Mouse (Mus musculus) 416B (cell line): ENCODE data around the gene Fam3c.

Source experiments
- DNase-seq: peaks from one replicate; pipeline ENCODE4 v3.0.0; 2011; ENCODE audit warnings: low read depth

Fam3c gene

DNA sequence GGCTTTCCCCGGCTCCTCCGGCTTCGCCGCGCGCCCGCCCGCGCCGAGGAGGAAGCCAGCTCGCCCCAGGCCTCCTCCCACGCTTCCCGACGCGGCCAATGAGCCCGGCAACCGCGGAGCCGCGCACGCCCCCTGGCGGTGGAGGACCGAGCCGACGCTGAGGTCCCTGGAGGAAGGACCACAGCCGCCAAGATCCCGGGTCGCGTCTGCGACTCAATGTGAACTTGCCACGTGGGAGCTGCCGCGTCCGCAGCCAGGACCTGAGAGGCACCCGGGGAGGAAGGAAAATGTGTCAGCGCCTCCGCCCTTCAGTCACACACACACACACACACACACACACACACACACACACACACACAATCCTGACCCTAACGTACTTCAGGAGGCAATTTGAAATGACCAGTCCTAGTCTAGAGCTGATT lies at the start of gene Fam3c:
TSS of gene Fam3c (minus strand) at position 158 of the 422 bp plus-strand sequence.
- DNase-seq, result peak; percentile 95

DNA sequence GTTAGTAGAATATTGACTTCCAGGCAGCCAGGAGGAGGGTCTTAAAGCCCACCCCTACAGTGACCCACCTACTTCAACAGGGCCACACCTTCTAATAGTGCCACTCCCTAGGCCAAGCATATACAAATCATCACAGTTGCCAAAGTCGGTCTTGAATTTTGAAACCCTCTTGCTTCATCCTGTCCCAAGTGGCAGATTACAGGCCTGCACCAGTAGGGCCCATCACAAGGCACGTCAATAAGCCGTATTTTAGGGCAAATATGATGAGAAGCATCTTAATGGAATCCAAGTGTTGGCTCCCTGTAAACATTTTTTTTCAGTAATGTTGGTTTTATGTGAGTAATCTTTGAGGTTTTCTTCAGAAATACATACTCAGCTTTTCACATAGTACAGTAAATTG lies 49.0 kb upstream of the Fam3c start:
- no peak for DNase-seq

DNA sequence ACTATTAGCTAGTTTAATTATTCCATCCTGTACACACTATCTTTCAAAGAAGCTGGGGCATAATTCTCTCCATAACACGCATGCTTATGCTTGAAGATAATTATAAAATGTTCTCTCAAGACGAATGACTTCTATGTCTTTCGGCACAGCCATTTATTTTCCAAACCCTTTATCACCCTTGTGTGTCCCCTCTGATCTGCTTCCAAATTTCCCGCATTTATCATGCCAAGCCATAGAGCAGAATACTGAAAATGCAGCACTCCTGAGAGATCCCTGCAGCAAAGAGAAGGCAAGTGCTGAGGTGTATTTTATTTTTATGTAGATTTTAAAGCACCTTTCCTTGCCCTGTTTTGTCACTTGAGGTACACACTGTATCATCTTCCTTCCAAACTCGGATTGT lies 47.7 kb upstream of the Fam3c start:
- no peak for DNase-seq

DNA sequence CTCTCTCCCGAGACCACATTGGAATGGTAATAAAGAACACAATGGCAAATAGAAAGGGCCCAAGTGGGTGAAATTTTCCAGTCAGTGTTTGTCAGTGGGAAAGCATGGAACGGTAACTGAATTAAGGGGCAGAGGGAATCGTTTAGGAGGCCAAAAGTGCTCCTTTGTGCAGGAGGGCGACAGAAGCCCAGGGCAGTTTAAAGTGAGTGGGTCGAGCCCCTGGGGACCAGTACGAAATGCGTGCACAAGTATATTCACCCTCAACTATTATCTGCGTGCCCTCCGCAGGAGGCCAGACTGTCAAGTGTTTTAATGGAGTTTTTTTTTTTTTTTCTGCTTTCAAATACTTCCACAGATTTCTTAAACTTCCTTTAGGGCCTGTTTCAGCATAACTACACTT lies 47.3 kb upstream of the Fam3c start:
- no peak for DNase-seq

DNA sequence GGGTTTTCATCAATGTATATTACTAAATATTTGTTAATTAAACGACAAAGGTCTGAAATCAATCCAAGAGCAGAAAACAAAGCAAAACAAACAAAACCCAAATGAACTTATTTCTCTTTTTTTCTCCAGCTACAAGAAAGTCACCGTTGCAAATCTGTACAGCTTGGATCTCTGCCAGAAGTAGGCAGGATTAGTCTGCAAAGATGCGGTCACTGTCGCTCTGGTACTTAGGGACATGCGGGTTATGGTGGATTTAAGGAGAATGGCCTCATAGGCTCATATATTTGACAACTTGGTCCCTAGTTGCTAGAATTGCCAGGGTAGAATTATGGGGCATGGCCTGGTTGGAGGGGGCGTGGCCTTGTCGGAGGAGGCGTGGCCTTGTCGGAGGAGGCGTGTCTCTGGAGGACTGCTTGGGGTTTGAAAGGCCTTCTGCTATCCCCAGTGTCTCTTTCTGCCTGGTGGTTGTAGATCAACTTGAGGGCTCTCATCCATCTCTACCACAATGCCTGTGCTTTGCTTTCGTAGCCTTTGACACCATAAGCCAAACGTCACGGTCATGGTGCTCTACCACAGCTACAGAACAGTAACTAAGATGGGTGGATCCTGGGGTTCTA lies 46.6 kb upstream of the Fam3c start:
- DNase-seq, result peak; percentile 31

DNA sequence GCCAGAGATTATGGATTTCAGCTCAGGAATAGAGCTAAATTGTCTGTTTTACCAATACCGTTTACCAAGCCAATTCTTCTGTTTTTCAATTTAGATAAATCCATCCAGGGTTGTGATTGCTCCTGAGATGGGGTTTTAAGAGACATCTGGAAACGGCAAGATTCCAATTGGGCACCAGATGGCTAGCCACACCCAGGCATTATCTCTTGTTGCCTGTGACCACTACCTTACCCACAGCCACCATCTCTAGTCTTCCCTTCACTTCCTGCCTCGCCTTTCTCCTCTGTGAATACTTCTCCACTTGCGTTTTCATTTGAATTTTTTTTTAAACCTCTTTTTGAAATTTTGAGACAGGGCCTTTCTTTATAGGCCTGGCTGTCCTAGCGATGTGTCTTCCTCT lies 46.0 kb upstream of the Fam3c start:
- DNase-seq, result peak; percentile 29

DNA sequence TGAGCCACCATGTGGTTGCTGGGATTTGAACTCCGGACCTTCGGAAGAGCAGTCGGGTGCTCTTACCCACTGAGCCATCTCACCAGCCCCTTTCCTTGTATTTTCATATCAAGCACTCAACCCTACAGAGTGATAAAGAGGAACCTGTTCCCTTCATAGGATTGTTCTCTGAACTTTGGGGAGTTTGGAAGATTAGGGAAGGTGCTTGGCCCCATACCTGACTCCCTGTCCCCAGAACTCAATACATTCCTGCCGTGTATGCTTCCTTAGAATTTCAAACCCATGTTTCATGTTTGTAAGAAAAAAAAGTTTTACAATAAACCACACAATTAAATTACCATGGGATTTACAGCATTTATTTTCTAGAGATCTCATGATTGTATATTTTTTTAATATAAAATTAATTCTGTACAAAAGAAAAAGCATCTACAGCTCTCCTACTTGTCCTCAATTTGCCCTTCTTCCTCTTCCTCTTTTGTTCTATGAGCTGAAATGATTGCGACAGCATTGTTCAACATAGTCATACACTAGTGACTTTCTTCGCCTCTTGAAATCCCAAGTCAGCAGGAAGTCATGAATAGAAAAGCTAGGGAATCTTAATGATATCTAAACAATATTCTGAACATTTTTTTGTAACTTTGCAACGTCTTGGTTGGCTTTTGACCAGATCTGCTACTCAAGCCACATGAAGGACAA lies 42.2 kb upstream of the Fam3c start:
- DNase-seq, result peak; percentile 60

DNA sequence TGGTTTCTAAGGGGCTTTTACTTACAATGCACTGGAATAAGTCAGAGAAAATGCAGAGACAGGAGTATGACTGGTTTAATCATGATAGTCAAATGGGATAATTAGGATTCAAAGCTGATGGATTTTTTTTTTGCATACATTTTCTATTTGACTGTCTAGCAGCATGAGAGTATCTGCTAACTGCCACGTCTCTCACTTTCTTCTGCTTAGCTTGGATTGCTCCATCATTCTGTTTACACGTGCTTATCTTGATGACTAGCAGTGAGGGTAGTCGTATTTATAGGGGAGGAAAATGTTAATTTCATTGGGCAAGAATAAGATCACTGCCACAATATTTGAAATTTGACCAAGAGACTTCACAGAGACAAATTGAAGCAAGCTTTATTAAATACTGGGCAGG lies 39.2 kb upstream of the Fam3c start:
- no peak for DNase-seq

DNA sequence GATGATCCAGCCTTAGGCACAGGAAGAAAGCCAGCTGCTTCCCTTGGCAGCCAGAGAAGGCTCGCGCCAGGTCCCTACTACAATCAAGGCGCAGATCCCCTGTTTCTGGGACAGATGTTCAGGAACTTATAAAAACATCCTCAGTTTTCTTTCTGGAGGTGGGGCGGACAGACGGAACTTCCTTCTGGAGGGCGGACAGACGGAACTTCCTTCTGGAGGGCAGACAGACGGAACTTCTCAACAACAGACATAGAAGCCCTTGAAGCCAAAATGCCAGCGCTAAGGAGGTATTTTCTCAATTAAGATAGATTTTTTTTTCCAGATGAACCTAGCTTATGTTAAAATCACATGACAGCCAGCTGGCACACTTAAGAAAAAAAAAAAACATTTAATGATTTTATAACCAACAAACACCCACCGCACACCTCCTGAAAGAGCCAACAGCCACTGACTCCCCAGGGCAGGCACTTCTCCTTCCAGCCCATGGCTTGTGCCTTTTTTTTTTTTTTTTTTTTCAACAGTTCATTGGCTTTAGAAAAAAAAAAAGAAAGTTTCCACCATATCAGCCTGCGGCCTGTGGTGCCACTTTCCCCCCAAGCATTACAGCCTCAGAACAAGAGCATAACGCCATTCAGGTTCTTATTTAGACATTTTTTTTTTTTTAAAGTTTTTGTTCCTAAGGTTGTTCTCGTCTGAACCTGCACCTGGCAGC lies 34.8 kb upstream of the Fam3c start:
- DNase-seq, result no peak

DNA sequence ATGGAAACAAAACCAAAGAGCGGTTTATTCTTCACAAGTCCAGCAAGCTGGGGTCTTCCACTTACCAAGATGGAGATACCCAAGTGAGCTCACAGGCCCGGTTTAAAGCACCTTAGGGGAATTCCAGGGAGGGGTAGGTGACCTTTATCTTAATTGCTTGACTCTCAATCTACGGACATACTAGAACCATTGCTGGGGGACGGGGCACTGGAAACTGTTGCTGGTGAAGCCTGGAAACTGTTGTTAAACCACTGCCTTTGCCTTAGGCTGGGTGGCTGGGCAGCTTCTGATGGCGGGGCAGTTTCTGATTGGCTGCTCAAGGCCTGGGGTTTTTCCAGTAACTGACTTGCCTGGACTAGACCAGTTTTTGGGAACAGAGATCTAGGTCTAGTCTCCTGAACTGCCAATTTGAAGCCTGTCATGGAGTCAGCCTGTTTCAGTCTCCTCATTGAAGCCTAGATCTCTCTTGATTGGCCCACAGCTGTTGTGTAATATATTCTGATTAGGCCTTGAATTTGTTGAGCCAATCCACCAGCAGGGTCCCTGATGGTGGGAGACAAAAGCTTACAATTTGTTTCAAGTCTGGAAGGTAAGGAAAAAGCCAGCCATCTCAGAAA lies 29.3 kb upstream of the Fam3c start:
- DNase-seq, result no peak

DNA sequence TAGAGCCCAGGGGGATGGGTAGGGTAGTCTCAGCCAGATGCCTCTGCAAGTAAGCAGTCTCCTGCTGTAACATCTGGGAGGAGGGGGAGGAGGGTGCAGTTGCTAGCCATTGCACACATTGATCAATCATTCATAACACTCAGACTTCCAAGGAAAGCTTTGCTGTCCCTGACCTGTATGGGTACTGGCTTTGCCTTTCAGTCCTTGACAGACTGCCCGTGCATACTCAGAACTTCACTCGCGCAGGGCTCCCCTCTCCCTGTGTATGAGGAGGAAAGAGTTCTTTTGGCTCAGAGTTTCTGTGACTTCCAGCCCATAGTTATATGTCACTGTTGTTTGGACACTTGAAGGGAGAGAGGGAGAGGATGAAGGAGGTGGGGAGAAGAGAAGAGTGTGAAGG lies 24.2 kb upstream of the Fam3c start:
- DNase-seq, result no peak

DNA sequence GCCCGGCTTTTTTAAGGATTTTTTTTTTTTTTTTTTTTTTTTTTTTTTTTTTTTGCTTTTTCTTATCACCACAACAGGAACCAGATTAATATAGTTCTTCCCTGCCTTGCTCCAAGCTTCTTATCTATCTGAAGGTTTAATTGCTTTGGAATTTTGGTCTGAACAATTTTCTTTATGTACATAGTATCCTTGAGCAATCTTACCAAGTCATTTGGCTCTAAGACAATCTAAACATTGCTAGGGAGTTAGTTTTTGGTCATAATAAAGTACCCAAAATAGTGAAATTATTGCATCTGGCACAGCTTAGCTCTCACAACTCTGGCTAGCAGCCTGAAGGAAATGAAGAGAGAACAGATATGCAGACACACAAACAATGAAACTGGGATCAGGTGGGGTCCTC lies 23.8 kb upstream of the Fam3c start:
- DNase-seq, result no peak

DNA sequence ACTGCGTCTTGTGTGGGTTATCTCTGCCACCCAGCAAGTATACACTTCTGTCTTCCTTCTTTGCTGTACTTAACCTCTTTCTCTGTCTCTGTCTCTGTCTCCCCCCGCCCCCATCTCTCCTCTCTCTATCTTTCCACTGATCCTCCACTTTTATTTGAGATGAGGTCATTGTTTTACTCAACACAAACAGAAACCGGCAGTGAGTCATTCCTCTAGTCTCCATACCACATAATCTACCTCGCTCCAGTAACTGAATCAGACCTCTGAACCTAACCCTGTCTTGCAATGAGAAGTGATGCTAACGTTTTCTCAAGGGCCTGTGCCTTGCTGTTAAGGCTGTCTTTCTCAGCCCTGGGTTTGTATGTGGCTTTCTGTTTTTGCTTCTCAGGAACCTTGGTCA lies 22.4 kb upstream of the Fam3c start:
- peak; percentile 89 for DNase-seq

DNA sequence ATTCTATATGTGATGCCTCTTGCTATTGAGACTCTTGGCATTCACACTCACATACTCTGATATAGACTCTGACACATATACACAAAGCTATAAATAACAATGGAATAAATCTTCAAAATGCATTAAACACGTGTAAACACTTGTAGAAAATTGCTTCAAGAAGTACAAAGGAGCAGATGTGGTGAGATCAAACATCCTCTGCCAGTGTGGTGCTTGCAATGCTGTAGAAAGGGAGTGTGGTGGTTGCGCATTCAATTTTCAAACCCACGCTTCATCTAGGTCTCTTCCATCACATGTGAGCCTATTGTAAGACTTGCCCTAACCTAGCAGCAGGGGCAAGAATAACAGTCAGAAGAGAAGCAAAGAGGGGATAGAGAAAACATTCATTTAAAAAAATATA lies 18.7 kb upstream of the Fam3c start:
- no peak for DNase-seq

DNA sequence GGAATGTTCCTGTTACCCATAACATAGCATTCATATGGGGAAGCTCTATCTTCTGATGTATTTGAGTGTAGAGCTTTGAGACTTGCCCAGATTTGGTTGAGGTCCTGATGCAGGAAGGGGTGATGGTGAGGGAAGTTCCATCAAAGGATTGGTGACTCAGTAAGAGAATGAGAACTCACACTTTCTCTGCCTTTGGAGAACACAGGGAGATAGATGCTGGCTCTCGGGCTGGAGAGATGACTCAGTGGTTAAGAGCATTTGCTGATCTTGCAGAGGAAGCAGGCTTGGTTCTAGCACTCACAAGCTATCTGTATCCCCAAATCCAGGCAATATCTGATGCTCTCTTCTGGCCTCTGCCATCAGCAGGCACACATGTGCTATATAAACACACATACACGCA lies 17.4 kb upstream of the Fam3c start:
- DNase-seq, result no peak

DNA sequence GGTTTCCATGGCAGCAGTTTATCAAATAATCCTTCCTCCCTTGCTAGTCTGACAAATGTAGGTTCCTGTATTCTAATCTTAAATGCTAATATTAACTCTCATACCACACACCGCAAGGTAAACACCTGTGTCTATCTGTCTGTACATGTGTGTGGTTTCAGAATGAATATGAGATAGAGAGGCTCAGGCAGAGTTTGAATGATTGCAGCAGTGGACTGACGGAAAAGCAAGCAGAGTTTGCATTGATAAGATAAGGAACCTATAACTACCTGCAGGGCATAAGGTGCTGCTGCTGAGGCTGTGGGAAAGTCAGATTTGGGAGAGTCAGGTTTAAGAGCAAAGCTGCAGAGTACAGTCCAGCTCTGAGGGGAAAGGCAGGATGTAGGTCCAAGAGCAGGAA lies 10.9 kb upstream of the Fam3c start:
- DNase-seq, result no peak

DNA sequence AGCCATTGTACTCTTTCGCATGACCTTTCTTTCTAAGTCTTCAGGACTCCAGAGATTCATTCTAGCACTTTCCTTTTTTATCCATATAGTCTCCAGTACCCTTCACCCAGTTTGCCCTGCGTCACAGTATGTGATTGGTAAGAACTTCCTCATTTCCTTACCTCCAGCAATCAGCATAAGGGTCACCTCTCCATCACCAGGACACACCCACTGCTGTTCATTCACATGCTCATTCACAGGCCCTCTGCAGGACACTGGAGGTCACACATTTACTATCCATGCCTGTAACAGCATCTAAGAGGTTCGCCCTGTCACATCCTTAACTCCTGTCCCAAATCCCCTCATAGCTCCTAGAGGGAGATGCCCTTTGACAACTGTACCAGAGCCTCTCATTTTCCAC lies 7.5 kb upstream of the Fam3c start:
- DNase-seq, result peak; percentile 66

DNA sequence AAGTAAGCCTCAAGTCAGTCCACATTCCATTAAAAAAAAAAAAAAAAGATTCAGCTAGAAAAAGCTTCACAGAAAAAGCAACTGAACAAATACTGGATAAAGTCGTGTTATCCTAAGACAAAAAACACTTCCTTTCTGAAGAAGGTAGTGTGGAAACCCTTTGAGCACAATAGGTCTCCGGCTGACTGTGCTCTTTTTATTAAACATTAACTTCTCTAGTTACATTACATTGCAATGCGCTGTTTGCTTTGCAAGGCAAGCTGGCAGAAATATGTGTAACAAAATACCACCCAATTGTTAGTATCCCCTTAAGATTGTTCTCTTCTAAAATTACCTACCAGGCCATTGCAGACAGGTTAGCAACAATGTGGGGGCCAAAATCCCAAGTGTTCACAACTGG lies 5.9 kb upstream of the Fam3c start:
- no peak for DNase-seq

DNA sequence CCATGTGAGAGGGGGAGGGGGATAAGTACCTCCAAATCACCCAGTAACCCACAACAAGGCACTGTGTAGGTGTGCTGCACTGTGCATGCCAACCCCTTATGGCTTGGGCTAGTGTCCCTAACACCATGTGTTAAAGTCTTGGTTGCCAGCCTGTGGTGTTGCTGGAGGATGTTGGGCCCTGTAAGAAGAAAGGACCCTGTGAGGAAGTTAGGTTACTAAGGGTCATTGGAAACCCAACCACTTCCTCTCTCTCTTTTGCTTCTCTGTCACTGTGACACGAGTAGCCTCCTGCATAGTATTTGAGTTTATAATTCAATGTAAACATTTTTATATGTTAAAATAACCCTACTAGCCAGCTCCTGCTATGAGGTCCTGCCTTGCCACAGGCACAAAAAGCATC lies 3.0 kb upstream of the Fam3c start:
- peak; percentile 52 for DNase-seq

DNA sequence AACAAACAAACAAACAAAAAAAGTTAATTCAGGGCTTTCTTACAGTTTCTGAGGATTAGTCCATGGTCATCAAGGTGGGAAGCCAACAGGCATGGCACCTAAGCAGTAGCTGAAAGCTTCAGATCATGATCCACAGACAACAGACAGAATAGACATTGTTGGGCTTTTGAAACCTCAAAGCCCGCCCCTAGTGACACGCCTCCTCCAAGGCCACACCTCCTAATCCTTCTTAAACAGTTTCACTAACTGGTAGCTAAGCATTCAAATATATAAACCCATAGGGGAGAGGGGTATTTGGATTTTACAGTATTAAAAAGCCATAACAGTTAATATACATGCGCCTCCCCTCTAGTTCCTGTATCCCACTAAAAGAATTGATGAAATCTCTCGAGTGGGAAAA lies 1.3 kb upstream of the Fam3c start:
- DNase-seq, result no peak

DNA sequence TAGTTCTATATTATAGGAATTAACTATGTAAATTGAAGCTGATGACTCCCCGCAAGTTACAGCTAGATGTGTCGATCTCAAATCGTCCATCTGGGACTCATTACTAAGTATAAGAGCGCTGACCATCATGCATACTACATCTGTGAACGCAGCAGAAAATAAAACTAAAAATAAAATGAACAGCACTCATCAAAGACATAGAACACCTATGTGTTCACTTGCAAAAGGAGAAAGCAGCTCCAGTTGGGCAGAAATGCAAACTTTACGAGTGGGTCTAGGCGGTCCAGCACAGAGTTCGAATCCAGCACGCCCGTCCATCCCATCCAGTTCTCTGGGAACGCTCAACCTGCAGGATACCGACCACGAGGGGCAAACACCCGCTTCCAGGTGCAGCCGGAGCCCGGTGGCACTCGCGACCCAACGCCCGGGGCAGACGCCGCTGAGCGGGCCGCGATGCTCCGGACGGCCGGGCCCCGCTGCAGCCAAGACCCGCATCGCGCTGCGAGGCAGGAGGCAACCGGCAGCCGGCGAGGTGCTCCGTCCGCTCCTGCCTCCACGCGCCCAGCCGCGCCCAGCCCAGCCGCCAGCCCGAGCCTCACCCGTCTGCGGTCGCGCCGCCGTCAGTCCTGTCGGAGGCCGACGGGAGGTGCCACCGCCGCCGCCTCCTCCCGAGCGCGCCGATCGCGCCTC lies 502 bp downstream of the Fam3c start:
- DNase-seq, result peak; percentile 29

DNA sequence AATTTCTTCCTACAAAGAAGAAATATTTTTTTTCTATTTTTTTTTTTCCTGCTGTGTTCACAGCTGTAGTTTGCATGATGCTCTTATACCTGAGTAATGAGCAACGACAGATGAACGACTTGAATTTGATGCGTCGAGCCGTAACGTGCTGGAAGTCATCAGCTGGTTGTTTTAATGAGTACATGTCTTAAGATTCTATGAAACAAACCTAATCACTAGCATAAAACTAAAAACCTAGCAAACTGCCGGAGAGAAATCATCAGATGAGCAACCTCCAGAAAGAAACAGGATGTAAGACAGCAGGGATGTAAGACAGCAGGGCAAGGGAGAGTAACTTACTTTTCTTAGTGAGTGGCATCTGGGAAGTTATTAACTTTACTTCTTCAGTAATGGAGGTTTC lies 1.4 kb downstream of the Fam3c start:
- DNase-seq, result no peak

DNA sequence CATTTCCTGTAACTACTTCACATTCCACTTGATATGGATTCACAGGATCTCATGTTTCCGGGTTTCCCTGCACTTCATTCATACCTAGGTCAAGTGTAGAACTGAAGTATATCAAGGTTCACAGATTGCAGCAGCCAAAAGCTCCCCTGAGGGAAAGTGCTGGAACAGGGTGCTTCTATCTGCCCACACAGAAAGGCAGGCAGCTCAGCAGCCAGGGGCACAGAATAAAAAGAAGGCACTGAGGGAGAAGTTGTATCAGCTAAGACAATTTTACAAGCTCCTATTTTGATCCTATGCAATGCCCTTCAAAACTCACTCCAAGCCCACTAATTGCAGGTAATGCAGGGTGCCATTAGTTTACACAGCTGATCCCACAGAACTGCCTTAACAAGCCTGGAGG lies 2.0 kb downstream of the Fam3c start:
- no peak for DNase-seq
